Mouse (Mus musculus): ENCODE measurements around the gene Fcgrt. TPM values are rescaled to one million over a fixed set of nuclear protein-coding genes. Genes with fewer than 3 reads are reported as not detected.

The Fcgrt gene
- polyA plus RNA-seq, 1 experiment, result 167 TPM

DNA sequence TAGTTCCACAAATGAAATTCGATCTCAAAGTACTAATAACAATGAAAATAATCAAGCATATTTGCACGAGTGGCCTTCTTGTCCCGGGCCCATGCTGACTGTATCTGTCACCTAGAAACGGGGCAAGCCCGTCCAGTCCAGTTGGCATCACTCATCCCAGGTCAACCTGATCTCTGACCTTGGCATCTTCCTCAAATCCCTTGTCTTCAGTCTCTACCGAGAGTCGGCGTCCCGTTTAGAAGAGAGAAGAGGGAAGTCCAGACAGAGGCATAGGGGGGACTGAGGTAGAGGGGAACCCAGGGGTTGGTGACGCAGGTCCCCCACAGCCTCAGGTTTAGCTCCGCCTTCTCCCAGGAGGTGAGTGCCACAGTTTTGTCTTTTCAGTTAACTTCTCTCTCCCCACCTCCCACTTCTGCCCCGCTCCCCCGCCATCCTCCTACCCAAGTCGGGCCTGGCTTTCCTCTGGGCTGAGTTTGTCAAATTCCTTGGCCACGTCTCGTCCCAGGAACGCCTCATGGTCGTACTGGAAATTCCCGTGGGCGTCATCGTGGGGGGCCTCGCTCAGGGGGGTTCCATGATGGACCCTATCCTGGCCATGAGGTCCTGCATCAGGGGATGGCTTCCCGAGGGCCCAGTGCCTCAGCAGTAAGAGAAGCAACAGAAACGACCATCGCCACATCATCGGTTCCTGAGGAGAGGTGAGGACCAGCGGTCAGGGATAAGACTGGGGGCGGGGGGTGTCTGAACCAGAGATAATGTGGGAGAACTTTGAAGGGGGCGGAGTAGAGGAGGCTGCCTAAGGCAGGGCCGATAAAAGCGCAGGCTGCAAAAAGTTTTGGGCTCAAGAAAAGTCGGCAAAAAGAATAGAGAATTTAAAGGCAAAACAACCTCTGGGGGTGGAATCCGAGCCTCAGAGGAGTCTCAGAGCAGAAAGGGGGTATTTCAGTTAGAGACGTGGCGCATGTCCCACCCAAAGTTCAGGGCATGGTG is 12.4 kb downstream of the Fcgrt start:
- no peak overlapping the region for H3K27ac ChIP-seq (replicated peaks; ENCODE audit: low read depth, low read length)
- H3K4me1 ChIP-seq (ENCODE audit: control insufficient read depth, insufficient read depth, insufficient read length, low read length), result peaks cover 5% of the 10 kb centered on the region; the same call in 1 of the 2 replicates
- peak overlapping the region; percentile 40 for H3K4me3 ChIP-seq (ENCODE audit: insufficient read depth, low read depth, low read length)

DNA sequence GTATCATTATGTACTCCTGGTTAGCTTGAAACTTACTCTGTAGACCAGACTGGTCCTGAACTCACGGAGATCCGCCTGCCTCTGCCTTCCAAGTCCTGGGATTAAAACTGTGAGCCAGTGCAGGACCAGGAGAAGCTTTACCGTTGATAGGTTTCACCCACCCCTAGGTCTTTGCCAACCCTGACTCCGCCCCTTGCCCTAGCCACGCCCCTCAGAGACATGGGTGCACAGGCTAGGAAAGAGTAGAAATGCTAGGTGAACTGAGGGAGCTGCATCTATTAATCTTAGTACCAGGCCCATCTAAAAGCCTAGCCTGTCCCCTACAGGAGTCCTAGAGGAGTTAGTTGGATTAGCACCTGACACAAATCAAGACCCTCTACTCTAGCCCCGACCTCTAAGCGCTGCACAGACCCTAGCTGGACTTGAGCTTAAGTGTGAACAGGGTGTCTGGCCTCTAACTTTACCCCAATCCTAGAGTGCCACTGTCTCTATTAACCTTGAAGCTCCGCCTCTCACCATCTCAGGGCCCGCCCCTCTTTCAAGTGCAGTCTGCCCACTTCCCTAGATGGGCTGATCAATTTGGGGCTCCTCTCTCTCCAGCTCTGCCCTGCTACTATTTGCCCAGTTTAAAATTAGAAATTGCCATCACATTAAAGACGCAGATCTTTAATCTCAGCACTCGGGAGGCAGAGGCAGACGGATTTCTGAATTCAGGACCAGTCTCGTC is 13.2 kb downstream of the Fcgrt start:
- no peak overlapping the region for H3K27ac ChIP-seq (replicated peaks; ENCODE audit: low read depth, low read length)
- peaks cover 5% of the 10 kb centered on the region; the same call in 1 of the 2 replicates for H3K4me1 ChIP-seq (ENCODE audit: control insufficient read depth, insufficient read depth, insufficient read length, low read length)
- peak overlapping the region; percentile 40; the same call in 1 of the 2 replicates for H3K4me3 ChIP-seq (ENCODE audit: insufficient read depth, low read depth, low read length)

DNA sequence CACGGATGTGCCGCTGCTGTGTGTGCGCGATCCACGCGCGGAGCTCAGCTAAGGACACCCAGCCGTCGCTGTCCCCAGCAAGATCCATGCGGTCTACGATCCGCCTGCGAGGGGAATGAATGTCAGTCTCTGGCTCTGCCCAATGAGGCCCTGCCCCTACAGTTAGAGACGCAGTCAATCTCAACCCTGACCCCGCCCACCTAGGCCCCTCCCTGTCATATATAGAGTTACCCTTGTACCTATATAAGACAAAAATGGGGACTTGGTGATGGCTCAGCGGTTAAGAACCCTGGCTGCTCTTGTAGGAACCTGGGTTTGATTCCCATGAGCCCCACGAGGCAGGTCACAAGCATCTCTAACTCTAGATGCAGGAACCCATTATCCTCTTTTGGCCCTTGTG is 15.1 kb downstream of the Fcgrt start:
- Histone ChIP-seq H3K4me1 (ENCODE audit: control insufficient read depth, insufficient read depth, insufficient read length, low read length) (peaks cover 5% of the 10 kb centered on the region; the same call in 1 of the 2 replicates), H3K27ac (replicated peaks; ENCODE audit: low read depth, low read length) (no peak overlapping the region), H3K4me3 (ENCODE audit: insufficient read depth, low read depth, low read length) (no peak overlapping the region)

DNA sequence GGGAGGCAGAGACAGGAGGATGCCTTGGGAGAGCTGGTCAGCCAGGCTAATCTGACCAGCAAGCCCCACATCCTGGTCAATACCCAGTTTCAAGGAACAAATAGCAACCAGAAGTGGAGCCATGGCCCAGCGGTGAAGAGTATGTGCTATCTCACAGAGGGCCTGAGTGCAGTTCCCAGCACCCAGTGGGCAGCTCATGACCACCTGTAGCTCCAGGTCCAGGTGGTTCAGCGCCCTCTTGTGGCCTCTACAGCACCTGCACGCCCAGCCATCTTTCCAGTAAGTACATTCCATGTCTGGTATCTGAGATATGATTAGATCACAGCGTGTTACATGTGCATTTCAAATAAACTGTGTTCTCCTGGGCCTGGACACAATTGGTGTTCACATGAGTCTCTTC is 17.6 kb downstream of the Fcgrt start:
- no peak overlapping the region for H3K4me3 ChIP-seq (ENCODE audit: insufficient read depth, low read depth, low read length)
- peaks cover 10% of the 10 kb centered on the region for H3K4me1 ChIP-seq (ENCODE audit: control insufficient read depth, insufficient read depth, insufficient read length, low read length)
- no peak overlapping the region for H3K27ac ChIP-seq (replicated peaks; ENCODE audit: low read depth, low read length)

DNA sequence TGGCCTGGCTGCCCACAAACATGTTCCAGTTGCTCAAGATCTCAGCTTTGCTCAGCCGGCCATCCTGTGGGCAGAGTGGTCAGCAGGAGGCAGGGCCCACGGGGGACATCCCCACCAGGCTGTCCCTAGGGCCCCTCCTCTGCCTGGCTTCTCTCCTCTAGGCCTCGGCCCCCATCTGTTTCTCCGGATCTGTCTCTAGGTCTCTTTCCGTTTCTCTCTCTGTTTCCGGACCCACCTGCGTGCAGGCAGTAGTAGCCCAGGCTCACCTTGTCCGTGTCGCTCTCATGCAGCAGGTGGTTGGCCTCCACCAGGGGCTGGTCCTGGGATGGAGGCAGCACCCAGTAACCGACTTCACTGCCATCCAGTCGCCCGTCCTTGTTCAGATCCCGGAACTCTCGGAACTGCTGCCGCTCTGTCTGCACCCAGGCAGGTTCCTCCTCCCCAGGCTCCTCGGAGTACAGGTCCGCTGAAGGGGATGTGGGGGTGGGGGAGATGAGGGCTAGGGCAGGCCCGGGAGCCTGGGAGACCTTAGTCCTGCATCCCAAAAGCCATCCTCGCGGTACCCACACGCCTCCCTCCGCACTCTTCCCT is 20.3 kb downstream of the Fcgrt start:
- Histone ChIP-seq H3K4me1 (ENCODE audit: control insufficient read depth, insufficient read depth, insufficient read length, low read length) (peaks cover 10% of the 10 kb centered on the region), H3K4me3 (ENCODE audit: insufficient read depth, low read depth, low read length) (peak overlapping the region; percentile 22; the same call in 1 of the 2 replicates), H3K27ac (replicated peaks; ENCODE audit: low read depth, low read length) (peak overlapping the region; percentile 95)

DNA sequence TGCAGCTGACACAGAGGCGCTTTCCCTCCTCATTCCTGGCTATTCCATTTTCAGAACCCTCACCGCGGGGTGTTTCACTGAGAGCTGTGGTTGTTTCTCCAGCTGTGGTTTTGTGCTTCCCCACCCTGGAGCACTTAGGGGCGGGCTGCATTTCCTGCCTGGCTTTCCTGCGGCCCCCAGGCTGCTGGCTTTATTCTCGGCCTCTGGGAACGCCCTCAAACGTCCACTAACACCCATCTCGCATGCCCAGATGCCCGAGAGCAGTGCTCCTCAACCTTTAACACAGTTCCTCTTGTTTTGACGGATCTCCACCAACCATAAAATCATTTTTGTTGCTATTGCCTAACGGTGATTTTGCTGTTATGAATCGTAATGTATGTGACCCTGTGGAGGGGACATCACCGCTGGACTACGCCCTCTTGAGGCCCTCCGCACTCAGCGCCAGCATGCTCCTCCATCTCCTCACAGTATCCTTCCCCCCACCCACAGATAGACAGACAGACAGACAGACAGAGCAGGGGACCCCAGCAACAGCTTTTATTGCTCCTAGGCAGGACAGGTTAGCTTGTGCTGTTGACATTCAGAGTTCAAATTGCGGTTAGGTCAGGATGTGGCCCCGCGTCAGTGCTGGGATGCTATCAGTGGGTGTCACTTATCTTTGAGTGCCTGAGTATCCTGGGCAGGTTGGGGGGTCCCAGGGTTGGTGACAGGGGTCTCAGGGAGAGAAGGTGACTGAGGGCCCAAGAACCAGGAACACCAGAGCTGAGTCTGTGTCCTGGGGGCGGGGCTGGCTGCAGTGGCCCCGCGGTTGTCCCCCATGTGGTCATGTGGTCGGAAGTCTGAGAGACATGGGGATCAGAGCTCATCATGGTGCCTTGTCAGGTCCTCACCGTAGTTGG is 21.0 kb downstream of the Fcgrt start:
- H3K4me3 ChIP-seq (ENCODE audit: insufficient read depth, low read depth, low read length), result peak overlapping the region; percentile 22

DNA sequence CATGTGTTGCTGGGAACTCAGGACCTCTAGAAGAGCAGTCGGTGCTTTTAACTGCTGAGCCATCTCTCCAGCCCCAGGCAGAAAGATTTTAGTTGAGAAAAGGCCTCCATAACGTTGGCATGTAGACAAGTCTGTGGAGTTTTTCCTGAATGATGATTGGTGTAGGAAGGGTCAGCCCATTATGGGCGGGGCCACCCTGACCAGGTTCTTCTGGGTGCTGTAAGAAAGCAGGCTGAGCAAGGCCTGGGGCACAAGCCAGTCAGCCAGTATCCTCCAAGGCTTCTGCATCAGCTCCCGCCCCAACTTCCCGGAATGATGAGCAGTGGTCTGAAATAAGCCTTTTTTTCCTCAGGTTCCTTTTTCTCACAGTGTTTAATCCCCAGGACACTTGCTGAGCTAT is 22.6 kb downstream of the Fcgrt start:
- no peak overlapping the region for H3K4me3 ChIP-seq (ENCODE audit: insufficient read depth, low read depth, low read length)
- H3K27ac ChIP-seq (replicated peaks; ENCODE audit: low read depth, low read length), result peak overlapping the region; percentile 31
- H3K4me1 ChIP-seq (ENCODE audit: control insufficient read depth, insufficient read depth, insufficient read length, low read length), result peaks cover 10% of the 10 kb centered on the region

More for the DNA sequence above, 21.0 kb downstream of the Fcgrt start:
- Histone ChIP-seq H3K4me1 (ENCODE audit: control insufficient read depth, insufficient read depth, insufficient read length, low read length) (peaks cover 10% of the 10 kb centered on the region), H3K27ac (replicated peaks; ENCODE audit: low read depth, low read length) (peak overlapping the region; percentile 95)

DNA sequence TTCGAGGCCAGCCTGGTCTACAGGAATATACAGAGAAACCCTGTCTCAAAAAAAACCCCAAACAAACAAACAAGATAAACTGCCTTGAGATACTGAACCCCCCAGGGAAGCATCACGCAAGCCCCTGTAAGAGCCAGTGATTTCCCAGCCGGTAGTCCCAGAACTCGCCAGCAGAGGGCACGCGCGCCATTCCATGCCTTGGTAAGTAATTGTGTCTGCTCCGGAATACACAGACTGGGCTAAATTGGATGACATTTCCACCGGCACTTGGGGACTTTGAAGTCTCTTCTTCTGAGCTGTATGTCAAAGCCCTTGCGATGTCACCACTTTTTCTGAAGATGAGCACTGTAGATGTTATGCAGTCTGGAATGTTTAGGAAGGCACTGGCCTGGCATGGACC is 23.8 kb downstream of the Fcgrt start:
- Histone ChIP-seq H3K4me1 (ENCODE audit: control insufficient read depth, insufficient read depth, insufficient read length, low read length) (peaks cover 12% of the 10 kb centered on the region), H3K4me3 (ENCODE audit: insufficient read depth, low read depth, low read length) (no peak overlapping the region), H3K27ac (replicated peaks; ENCODE audit: low read depth, low read length) (no peak overlapping the region)

DNA sequence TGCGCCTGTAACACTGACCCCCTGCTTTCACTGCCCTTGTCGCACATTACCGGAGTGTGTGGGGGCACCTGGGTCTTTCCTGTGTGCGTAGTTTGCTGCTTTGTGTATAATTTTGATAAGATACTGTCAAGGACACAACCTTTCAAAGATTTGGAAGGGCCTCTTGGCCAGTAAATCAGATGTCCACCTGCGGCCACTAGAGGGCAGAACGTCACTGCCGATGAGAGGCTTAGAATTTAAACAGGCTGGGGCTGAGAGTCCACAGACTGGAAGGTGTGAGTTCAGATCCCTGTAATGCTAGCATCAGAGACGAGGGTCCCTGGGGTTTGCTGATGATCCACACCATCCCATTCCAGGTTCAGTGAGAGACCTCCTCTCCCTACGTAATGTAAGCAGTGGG is 25.1 kb downstream of the Fcgrt start:
- Histone ChIP-seq H3K4me3 (ENCODE audit: insufficient read depth, low read depth, low read length) (no peak overlapping the region), H3K27ac (replicated peaks; ENCODE audit: low read depth, low read length) (no peak overlapping the region), H3K4me1 (ENCODE audit: control insufficient read depth, insufficient read depth, insufficient read length, low read length) (peaks cover 12% of the 10 kb centered on the region)

DNA sequence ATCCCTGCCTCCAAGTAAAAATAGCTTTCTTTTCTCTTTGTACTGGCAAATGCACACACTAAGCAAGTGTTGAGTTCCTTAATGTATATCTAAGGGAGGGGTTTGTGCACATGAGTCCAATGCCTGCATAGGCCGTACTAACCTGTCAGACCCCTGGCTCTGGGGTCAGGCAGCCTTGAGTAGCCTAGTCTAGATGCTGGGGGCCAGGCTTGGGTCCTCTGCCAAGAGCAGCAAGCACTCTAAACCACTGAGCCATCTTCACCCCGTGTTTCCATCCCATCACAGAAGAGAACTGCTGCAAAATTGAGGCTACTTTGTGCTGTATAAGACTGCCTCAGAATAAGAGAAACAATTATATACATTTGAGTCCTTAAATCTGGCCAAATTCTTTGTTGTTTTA is 25.8 kb downstream of the Fcgrt start:
- no peak overlapping the region for H3K27ac ChIP-seq (replicated peaks; ENCODE audit: low read depth, low read length)
- no peak overlapping the region for H3K4me3 ChIP-seq (ENCODE audit: insufficient read depth, low read depth, low read length)
- peaks cover 5% of the 10 kb centered on the region for H3K4me1 ChIP-seq (ENCODE audit: control insufficient read depth, insufficient read depth, insufficient read length, low read length)

DNA sequence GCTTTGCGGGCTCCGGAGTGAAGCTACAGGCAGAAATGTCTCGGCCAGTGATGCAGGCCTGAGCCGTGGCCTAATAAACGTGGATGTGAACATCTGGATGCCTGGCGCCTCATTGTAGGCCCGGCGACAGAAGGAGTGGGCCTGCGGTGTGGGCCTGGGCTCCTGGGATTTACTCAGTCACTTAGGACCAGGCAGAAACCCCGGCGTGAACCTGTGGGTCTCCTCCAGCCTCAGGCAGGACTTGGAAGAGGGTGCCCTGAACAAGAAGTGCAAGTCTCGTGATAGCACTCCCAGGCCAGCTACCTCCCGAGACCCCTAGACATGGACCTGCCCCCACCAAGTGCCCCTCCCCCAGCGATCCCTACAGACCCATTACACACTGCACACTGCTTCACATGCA is 26.3 kb downstream of the Fcgrt start:
- Histone ChIP-seq H3K27ac (replicated peaks; ENCODE audit: low read depth, low read length) (no peak overlapping the region), H3K4me1 (ENCODE audit: control insufficient read depth, insufficient read depth, insufficient read length, low read length) (peaks cover 2% of the 10 kb centered on the region; the same call in 1 of the 2 replicates), H3K4me3 (ENCODE audit: insufficient read depth, low read depth, low read length) (no peak overlapping the region)

DNA sequence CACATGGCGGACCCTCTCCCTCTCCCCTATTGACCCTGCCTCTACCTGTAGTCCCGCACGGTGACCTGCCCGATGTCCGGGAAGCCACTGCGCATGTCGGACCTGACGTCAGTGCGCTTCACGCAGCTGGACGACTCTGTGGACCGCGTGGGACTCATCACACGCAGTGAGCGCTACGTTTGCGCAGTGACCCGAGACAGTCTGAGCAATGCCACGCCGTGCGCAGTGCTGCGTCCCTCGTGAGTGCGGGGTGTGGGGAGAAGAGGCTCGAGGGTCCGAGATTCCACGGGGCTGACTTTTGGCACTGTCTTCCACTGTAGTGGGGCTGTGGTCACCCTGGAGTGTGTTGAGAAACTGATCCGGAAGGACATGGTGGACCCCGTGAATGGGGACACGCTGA is 27.1 kb downstream of the Fcgrt start:
- no peak overlapping the region for H3K4me3 ChIP-seq (ENCODE audit: insufficient read depth, low read depth, low read length)
- H3K27ac ChIP-seq (replicated peaks; ENCODE audit: low read depth, low read length), result no peak overlapping the region
- H3K4me1 ChIP-seq (ENCODE audit: control insufficient read depth, insufficient read depth, insufficient read length, low read length), result peaks cover 2% of the 10 kb centered on the region; the same call in 1 of the 2 replicates

DNA sequence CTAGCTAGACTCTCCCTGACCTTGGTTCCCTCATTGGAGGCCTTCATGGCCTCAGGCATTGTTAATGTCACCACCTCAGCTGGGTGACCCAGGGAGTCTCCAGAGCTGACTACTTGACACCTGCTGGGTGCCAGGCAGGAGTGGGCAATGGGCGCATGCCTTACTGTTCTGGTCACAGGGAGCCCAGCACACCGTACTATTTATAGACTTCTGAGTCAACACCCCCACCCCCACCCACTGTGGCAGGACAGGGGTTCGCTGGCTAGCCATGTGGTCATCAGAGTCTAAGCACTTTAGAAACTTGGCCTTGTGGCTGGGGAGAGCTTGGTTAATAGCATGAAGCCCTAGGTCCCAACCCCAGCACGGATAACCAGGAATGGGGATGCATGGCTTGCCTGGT is 28.2 kb downstream of the Fcgrt start:
- no peak overlapping the region for H3K4me3 ChIP-seq (ENCODE audit: insufficient read depth, low read depth, low read length)
- H3K4me1 ChIP-seq (ENCODE audit: control insufficient read depth, insufficient read depth, insufficient read length, low read length), result peaks cover 2% of the 10 kb centered on the region; the same call in 1 of the 2 replicates
- H3K27ac ChIP-seq (replicated peaks; ENCODE audit: low read depth, low read length), result no peak overlapping the region

DNA sequence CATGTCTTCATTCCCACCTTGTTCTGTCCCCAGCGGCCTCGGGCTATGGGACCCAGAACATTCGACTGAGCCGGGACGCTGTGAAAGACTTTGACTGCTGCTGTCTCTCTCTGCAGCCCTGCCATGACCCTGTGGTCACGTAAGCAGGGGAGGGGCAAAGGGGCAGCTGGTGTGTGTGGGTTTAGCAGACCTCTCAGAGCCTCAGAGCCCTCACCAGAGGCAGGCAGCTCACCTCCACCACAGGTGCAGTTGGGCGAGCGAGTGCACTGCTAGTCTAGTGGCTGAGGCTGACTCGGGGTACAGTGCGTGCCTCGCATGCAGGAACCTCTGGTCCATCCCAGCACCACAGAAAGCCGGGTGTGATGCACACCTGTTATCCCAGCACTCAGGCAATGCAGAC is 29.7 kb downstream of the Fcgrt start:
- no peak overlapping the region for H3K27ac ChIP-seq (replicated peaks; ENCODE audit: low read depth, low read length)
- H3K4me3 ChIP-seq (ENCODE audit: insufficient read depth, low read depth, low read length), result no peak overlapping the region

More for the DNA sequence above, 29.7 kb downstream of the Fcgrt start:
- peaks cover 2% of the 10 kb centered on the region; the same call in 1 of the 2 replicates for H3K4me1 ChIP-seq (ENCODE audit: control insufficient read depth, insufficient read depth, insufficient read length, low read length)

Data from brown adipose tissue, adult 24 weeks (tissue).